Mouse (Mus musculus) adrenal gland (tissue): Measurements from ENCODE around the gene Gss.

Source experiments
- intact Hi-C: fragments of 180-260 bp; cut with DNase I; formaldehyde crosslinking; loops from one replicate; pipeline ENCODE4 v1.15.1; 2025
- microRNA-seq, 2 experiments: library from miRNA; unstranded; fragments of <30 nt; microRNA quantifications; one replicate each; pipeline ENCODE4; 2019

Gss gene

DNA sequence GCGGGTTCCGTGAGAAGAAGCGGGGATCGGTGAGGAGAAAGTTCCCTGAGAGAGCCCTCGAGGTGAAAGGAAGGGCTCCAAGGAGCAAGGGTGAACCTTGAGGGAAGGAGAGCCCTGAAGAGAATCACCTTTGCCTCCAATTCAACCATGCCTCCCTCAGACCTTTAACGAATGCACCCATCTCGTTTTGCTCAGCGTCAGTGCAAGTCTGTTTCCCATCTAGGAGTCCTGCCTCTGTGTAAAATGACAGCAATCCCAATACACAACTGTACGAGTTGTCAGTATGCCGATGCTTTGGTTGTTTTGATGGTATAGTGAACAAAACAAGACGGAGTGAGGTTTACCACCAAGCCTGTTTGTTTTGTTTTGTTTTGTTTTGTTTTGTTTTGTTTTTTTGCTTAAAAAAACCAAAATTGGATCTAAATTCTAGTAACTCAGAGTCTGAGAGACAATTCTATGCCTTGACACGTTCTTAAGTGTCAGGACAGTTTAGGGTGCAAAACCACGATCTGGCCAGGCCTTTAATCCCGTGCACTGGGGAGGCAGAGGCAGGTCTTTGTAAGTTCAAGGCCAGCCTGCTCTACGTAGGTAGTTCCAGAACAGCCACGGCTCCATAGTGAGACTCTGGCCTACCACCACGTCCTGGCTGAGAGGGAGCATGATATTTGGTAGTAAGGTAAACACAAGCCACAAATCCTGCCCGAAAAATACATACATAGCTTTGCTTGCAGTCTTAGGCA lies 73.9 kb downstream of the Gss start:
- intact Hi-C loops, result loop anchor here (10.0 kb wide), 1 partner anchor 246 kb away; no protein-coding TSS in a partner anchor

DNA sequence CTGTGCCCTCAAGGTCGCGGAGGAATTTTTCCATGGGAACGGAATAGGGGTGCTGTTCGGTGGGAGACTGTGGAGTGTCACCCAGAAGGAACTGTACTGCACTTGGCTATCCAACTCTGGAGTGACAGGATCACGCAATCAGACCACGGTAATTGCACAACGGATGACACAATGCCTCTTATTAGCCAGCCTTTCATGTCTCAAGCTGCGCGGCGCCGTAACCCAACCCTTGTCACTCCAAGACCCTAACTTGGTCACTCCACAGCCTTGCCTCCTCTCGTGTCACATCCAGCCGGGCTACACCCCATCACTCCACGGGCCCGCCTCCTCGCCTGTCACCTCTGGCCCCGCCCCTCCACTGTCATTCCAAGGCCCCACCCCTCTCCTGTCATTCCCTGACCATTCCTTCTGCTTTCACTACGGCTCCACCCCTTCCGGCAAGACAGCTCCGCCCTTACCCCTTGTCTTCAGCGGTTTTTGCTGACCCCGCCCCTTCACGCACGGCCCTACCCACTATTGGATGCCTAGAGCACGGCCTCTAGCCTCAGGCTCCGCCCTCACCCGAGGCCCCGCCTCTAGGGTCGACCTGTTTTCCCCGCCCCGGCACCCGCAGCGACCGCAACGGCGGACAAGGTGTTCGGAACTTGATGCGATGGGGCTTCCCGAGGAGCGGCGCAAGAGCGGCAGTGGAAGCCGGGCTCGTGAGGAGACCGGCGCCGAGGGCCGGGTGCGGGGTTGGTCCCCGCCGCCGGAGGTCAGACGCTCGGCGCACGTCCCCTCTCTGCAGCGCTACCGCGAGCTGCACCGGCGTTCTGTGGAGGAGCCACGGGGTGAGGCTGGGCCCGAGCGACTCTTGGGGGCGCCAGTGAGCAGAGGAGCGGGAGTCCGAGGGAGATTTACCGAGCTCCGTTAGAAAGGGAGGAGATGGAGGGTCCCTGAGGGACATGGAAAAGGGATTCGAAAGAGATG lies 74.9 kb downstream of the Gss start, which contains the start of the genes Acss2 and Ggt7:
TSS of gene Acss2 (plus strand) at position 494 of the 969 bp plus-strand sequence.
TSS of gene Ggt7 (minus strand) at position 783 of the 969 bp plus-strand sequence.
- intact Hi-C loops, result loop anchor here (2.0 to 10.0 kb wide), 2 partner anchors 103 to 247 kb away; no protein-coding TSS in a partner anchor

DNA sequence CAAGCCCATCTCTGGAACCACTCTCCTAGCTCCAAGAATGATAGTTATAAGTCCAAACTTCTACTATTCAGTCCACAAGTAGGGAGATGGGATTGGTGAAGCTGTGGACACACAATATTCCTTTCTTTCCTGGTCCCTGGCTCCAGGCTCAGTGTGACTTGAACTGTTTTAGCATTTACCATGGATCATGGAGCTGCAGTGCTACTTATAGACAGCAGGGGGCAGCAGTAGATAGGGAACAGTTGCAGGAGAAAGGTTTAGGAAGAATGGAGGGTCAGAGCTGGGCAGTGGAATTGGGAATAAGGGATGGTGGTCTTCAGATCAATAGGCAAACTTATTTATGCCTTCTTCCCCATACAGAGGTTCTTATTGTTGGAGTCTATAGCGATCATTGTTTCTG lies 76.7 kb downstream of the Gss start:
- intact Hi-C loops, result loop anchor here (1.0 to 10.0 kb wide), 3 partner anchors 68 to 249 kb away; no protein-coding TSS in a partner anchor

DNA sequence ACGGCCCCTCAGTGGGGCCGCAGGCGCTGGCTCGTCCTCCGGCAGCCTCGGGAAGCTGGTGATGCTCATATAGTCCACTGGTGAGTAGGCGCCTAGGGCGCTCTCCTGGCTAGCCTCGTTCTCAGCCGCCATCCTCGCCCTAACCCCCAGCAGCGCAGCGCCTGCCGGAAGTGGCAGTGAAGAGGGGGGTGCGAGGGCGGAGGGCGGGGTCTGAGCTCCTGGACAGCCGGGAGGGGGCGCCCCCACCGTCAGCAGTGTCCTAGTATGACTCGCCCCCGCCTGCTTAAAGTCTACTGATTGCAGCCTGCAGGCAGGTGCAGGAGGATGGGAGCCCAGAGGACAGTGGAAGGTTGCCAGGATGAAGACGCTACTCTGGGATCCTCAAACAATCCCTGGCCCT lies 77.9 kb downstream of the Gss start:
- intact Hi-C loops, result loop anchor here (1.0 to 10.0 kb wide), 2 partner anchors 70 to 250 kb away; no protein-coding TSS in a partner anchor

DNA sequence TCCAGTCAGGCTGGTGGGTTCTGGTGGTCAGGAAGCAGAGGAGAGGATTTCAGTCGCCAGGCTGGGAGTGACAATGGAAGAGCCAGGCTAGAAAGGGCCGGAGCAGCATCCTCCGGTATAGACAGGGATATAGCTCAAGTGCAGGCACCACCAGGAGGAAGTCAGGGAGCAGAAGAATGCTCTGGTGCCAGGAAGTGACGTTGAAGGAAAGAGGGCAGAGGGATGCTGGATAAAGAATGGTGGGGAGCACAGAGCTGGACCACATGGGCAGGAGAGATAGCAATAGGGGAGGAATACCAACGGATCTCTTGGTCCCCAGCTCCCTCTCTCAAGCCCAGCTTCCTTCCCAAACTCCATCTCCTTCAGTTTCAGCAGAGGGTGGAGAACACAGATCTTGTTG lies 79.1 kb downstream of the Gss start:
- intact Hi-C loops, result loop anchor here (2.0 to 10.0 kb wide), 2 partner anchors 113 to 251 kb away; no protein-coding TSS in a partner anchor

Small RNA genes within 50 kb of the gene (microRNA-seq; reads per million reads assigned to microRNA genes)
- gene Mir499, result 0.99 to 1.6 reads per million in 2 experiments
